Mouse (Mus musculus) bone marrow, adult 2 months (tissue): ENCODE data around the gene Pid1.

ENCODE experiments used
- CTCF ChIP-seq: fragments of 200-500 bp; IDR thresholded peaks from 2 replicates; pipeline ENCODE4 v1.5.1; 2011; ENCODE audit warnings: low read length, control low read depth; ENCODE audit not compliant: control insufficient read depth, insufficient read depth
- POLR2A ChIP-seq: fragments of 200-500 bp; IDR thresholded peaks from 2 replicates; pipeline ENCODE4 v1.6.1; 2011; ENCODE audit warnings: low read depth, mild to moderate bottlenecking, control low read depth, low read length, borderline replicate concordance; ENCODE audit not compliant: control insufficient read depth

GRCm38 (mm10) chr1:84395928-84396327, 31.9 kb upstream of the Pid1 start:
- TF ChIP-seq POLR2A, result no peak
- no peak for TF ChIP-seq CTCF
